Mouse (Mus musculus) midbrain, postnatal 0 days (tissue): Measurements from ENCODE around the gene Hoxa13. TPM values are rescaled to one million over a fixed set of nuclear protein-coding genes. Genes with fewer than 3 reads are reported as not detected.
A peak's percentile ranks its signal among the peaks of the same experiment; 100 is the strongest.

Experiments used
- ATAC-seq: fragments of 200-750 bp; cut with Nextera tagmentation; 2 replicates; pipeline ENCODE4 v1.8.0; 2017; ENCODE audit warnings: moderate number of reproducible peaks, mild to moderate bottlenecking, moderate TSS enrichment, moderate library complexity; ENCODE audit not compliant: low FRiP score
- DNase-seq: peaks from one replicate; pipeline ENCODE4 v3.0.0-alpha.2; 2015; ENCODE audit warnings: low spot score
- H3K27ac ChIP-seq: fragments of 300-500 bp; sonication (generic); 2 replicates; pipeline ENCODE4 v1.5.1; 2014; ENCODE audit warnings: low read depth, mild to moderate bottlenecking, low read length, mixed read lengths
- H3K27me3 ChIP-seq: fragments of 300-500 bp; sonication (generic); 2 replicates; pipeline ENCODE4 v1.6.1; 2014; ENCODE audit warnings: low read length, control low read depth, mixed read lengths; ENCODE audit not compliant: insufficient read depth
- H3K36me3 ChIP-seq: fragments of 300-500 bp; sonication (generic); 2 replicates; pipeline ENCODE4 v1.6.1; 2014; ENCODE audit warnings: low read length, control low read depth, mixed read lengths; ENCODE audit not compliant: insufficient read depth
- H3K4me1 ChIP-seq: fragments of 300-500 bp; sonication (generic); 2 replicates; pipeline ENCODE4 v1.6.1; 2014; ENCODE audit warnings: mild to moderate bottlenecking, control low read depth, antibody characterized with exemption, low read length, mixed read lengths; ENCODE audit not compliant: insufficient read depth
- H3K4me2 ChIP-seq: fragments of 300-500 bp; sonication (generic); 2 replicates; pipeline ENCODE4 v1.6.1; 2014; ENCODE audit warnings: low read depth, mild to moderate bottlenecking, low read length, mixed read lengths; ENCODE audit not compliant: poor library complexity, severe bottlenecking
- H3K4me3 ChIP-seq: fragments of 300-500 bp; sonication (generic); 2 replicates; pipeline ENCODE4 v1.5.1; 2014; ENCODE audit warnings: low read depth, mild to moderate bottlenecking, low read length, moderate library complexity
- H3K9ac ChIP-seq: fragments of 300-500 bp; sonication (generic); replicated peaks from 2 replicates; pipeline ENCODE4 v1.6.1; 2014; ENCODE audit warnings: mild to moderate bottlenecking, low read length, moderate library complexity, mixed read lengths; ENCODE audit not compliant: poor library complexity, severe bottlenecking
- H3K9me3 ChIP-seq: fragments of 300-500 bp; sonication (generic); 2 replicates; pipeline ENCODE4 v1.6.1; 2016; ENCODE audit warnings: low read length, control low read depth
- CTCF ChIP-seq: IDR thresholded peaks from 2 replicates; pipeline ENCODE4 v1.5.1; 2016; ENCODE audit warnings: antibody characterized with exemption, mild to moderate bottlenecking
- WGBS: fragments of 180-500 bp; shearing (Covaris S2); extraction: QIAGEN DNeasy Blood & Tissue Kit; methylation state at CpG from one replicate; pipeline ENCODE4 v1.1.7; 2014; 5-methylcytosine and 5-hydroxymethylcytosine counted together
- polyA plus RNA-seq: library from polyadenylated mRNA; unstranded; fragments of >200 nt; fragmentation: Nextera tagmentation; extraction: Ambion mirVana; gene quantifications from 2 replicates; pipeline ENCODE4 v1.2.1, GENCODE M21; 2015
- total RNA-seq: library from RNA; depleted of rRNA; stranded (reverse); fragments of >200 nt; gene quantifications from 2 replicates; pipeline ENCODE4 v1.2.3, GENCODE M21; 2014

Hoxa13 gene
- total and polyA plus RNA-seq, 2 experiments from 2014 or later, result not detected

- Histone ChIP-seq H3K27ac (no peak overlapping the region), H3K9me3 (no peaks in the 10 kb centered on the region), H3K36me3 (no peaks in the 10 kb centered on the region), H3K4me2 (no peak overlapping the region), H3K9ac (no peak overlapping the region), H3K4me3 (no peak overlapping the region), H3K27me3 (peaks cover 39% of the 10 kb centered on the region), H3K4me1 (no peaks in the 10 kb centered on the region)
- no peak for DNase-seq
- TF ChIP-seq CTCF, result no peak
- ATAC-seq, result no peak
- WGBS, result 86% methylated on average over 4 of the region's 4 CpGs
Measured at GRCm38 (mm10) chr6:52298511-52298910, 37.8 kb upstream of the Hoxa13 start.

GRCm38 (mm10) chr6:52294616-52295015 is 33.9 kb upstream of the Hoxa13 start:
- no peak overlapping the region for H3K9ac ChIP-seq
- no peak overlapping the region for H3K4me2 ChIP-seq
- no peaks in the 10 kb centered on the region for H3K9me3 ChIP-seq
- ATAC-seq (no peak), DNase-seq (no peak)
- H3K27me3 ChIP-seq, result peaks cover 64% of the 10 kb centered on the region
- H3K36me3 ChIP-seq, result no peaks in the 10 kb centered on the region
- no peak overlapping the region for H3K27ac ChIP-seq
- H3K4me1 ChIP-seq, result no peaks in the 10 kb centered on the region
- H3K4me3 ChIP-seq, result no peak overlapping the region
- no peak for TF ChIP-seq CTCF
- 66% methylated on average over 6 of the region's 6 CpGs for WGBS

- H3K4me1 ChIP-seq, result no peaks in the 10 kb centered on the region
- no peak overlapping the region for H3K9ac ChIP-seq
- ATAC-seq, result no peak
- 53% methylated on average over 7 of the region's 7 CpGs for WGBS
- no peaks in the 10 kb centered on the region for H3K9me3 ChIP-seq
- TF ChIP-seq CTCF, result no peak
- no peak for DNase-seq
- no peak overlapping the region for H3K4me2 ChIP-seq
- peaks cover 69% of the 10 kb centered on the region for H3K27me3 ChIP-seq
- H3K27ac ChIP-seq, result no peak overlapping the region
- H3K36me3 ChIP-seq, result no peaks in the 10 kb centered on the region
- H3K4me3 ChIP-seq, result no peak overlapping the region
Measured at GRCm38 (mm10) chr6:52292328-52292727, 31.6 kb upstream of the Hoxa13 start.

- peak overlapping the region; percentile 15; the same call in 1 of the 2 replicates for H3K4me3 ChIP-seq
- H3K36me3 ChIP-seq, result no peaks in the 10 kb centered on the region
- peak overlapping the region; percentile 26 for H3K4me2 ChIP-seq
- DNase-seq (no peak), ATAC-seq (no peak)
- H3K27me3 ChIP-seq, result peaks cover 59% of the 10 kb centered on the region
- 2% methylated on average over 45 of the region's 45 CpGs for WGBS
- no peaks in the 10 kb centered on the region for H3K4me1 ChIP-seq
- no peaks in the 10 kb centered on the region for H3K9me3 ChIP-seq
- no peak overlapping the region for H3K9ac ChIP-seq
- no peak for TF ChIP-seq CTCF
- no peak overlapping the region for H3K27ac ChIP-seq
Measured at GRCm38 (mm10) chr6:52291021-52291860, 30.6 kb upstream of the Hoxa13 start.

GRCm38 (mm10) chr6:52290186-52290585 is 29.5 kb upstream of the Hoxa13 start:
- no peak overlapping the region for H3K4me3 ChIP-seq
- H3K4me1 ChIP-seq, result no peaks in the 10 kb centered on the region
- DNase-seq, result no peak
- TF ChIP-seq CTCF, result no peak
- peaks cover 54% of the 10 kb centered on the region for H3K27me3 ChIP-seq
- no peak overlapping the region for H3K9ac ChIP-seq
- H3K36me3 ChIP-seq, result no peaks in the 10 kb centered on the region
- no peaks in the 10 kb centered on the region for H3K9me3 ChIP-seq
- no peak overlapping the region for H3K27ac ChIP-seq
- H3K4me2 ChIP-seq, result no peak overlapping the region
- 19% methylated on average over 12 of the region's 12 CpGs for WGBS
- ATAC-seq, result no peak

GRCm38 (mm10) chr6:52283896-52284295 is 23.2 kb upstream of the Hoxa13 start:
- WGBS, result 85% methylated on average over 5 of the region's 5 CpGs
- Histone ChIP-seq H3K9ac (no peak overlapping the region), H3K9me3 (no peaks in the 10 kb centered on the region), H3K4me3 (no peak overlapping the region), H3K27ac (no peak overlapping the region), H3K4me1 (no peaks in the 10 kb centered on the region), H3K36me3 (no peaks in the 10 kb centered on the region), H3K4me2 (no peak overlapping the region), H3K27me3 (peaks cover 29% of the 10 kb centered on the region)
- DNase-seq (no peak), ATAC-seq (no peak)
- TF ChIP-seq CTCF, result no peak
